Mouse (Mus musculus) stomach, embryonic 15.5 days (tissue): Measurements from ENCODE around the gene Gm48552. TPM values are rescaled to one million over a fixed set of nuclear protein-coding genes. Genes with fewer than 3 reads are reported as not detected.

Experiments used
- ATAC-seq: fragments of 200-750 bp; cut with Nextera tagmentation; 2 replicates; pipeline ENCODE4 v1.8.0; 2017; ENCODE audit warnings: low read depth, moderate number of reproducible peaks, moderate TSS enrichment; ENCODE audit not compliant: insufficient read depth, low FRiP score
- H3K27ac ChIP-seq: fragments of 300-500 bp; sonication (generic); 2 replicates; pipeline ENCODE4 v1.5.1; 2015; ENCODE audit warnings: mild to moderate bottlenecking, inconsistent platforms
- H3K27me3 ChIP-seq: fragments of 300-500 bp; sonication (generic); replicated peaks from 2 replicates; pipeline ENCODE4 v1.6.1; 2015; ENCODE audit warnings: inconsistent platforms
- H3K36me3 ChIP-seq: fragments of 300-500 bp; sonication (generic); 2 replicates; pipeline ENCODE4 v1.6.1; 2015; ENCODE audit warnings: inconsistent platforms
- H3K4me1 ChIP-seq: fragments of 300-500 bp; sonication (generic); 2 replicates; pipeline ENCODE4 v1.6.1; 2015; ENCODE audit warnings: inconsistent platforms
- H3K4me2 ChIP-seq: fragments of 300-500 bp; sonication (generic); 2 replicates; pipeline ENCODE4 v1.6.1; 2015; ENCODE audit warnings: mild to moderate bottlenecking, inconsistent platforms
- H3K4me3 ChIP-seq: fragments of 300-500 bp; sonication (generic); replicated peaks from 2 replicates; pipeline ENCODE4 v1.5.1; 2015; ENCODE audit warnings: inconsistent platforms
- H3K9ac ChIP-seq: fragments of 300-500 bp; sonication (generic); 2 replicates; pipeline ENCODE4 v1.6.1; 2015; ENCODE audit warnings: inconsistent platforms
- H3K9me3 ChIP-seq: fragments of 300-500 bp; sonication (generic); 2 replicates; pipeline ENCODE4 v1.6.1; 2016; ENCODE audit warnings: inconsistent platforms
- WGBS: fragments of 180-500 bp; shearing (Covaris S2); methylation state at CpG from one replicate; pipeline ENCODE4 v1.1.7; 2015; 5-methylcytosine and 5-hydroxymethylcytosine counted together
- polyA plus RNA-seq: library from polyadenylated mRNA; unstranded; fragments of >200 nt; fragmentation: Nextera tagmentation; extraction: Ambion mirVana; gene quantifications from 2 replicates; pipeline ENCODE4 v1.2.1, GENCODE M21; 2015

The Gm48552 gene
- polyA plus RNA-seq, 1 experiment from 2014 or later, result 1.4 TPM

- H3K9me3 ChIP-seq, result no peaks in the 10 kb centered on the region
- peaks cover 23% of the 10 kb centered on the region for H3K4me1 ChIP-seq
- 46% methylated on average over 14 of the region's 14 CpGs for whole genome bisulfite sequencing
- peak within 1 kb of the TSS; percentile 29; the same call in 1 of the 2 replicates for H3K9ac ChIP-seq
- H3K36me3 ChIP-seq, result 0 out of 2 replicates have a peak, but pooled peaks cover 7% of the 10 kb centered on the region
- no peaks in the 10 kb centered on the region for H3K27me3 ChIP-seq
- H3K27ac ChIP-seq, result peak within 1 kb of the TSS; percentile 76
- peak within 1 kb of the TSS; percentile 61 for H3K4me2 ChIP-seq
- peak; percentile 48 for ATAC-seq
- peak within 1 kb of the TSS; percentile 36 for H3K4me3 ChIP-seq
Measured at GRCm38 (mm10) chr10:81392781-81393185, 4.0 kb downstream of the Gm48552 start, which contains the start of gene Smim24. Smim24 (plus strand) TSS chr10:81393051.

- Histone ChIP-seq H3K27ac (peak overlapping the region; percentile 76; the same call in 1 of the 2 replicates), H3K4me1 (peaks cover 23% of the 10 kb centered on the region), H3K4me3 (peak overlapping the region; percentile 36), H3K27me3 (no peaks in the 10 kb centered on the region), H3K9ac (peak overlapping the region; percentile 29; the same call in 1 of the 2 replicates), H3K4me2 (peak overlapping the region; percentile 61), H3K36me3 (peaks cover under 1% of the 10 kb centered on the region; the same call in 1 of the 2 replicates), H3K9me3 (no peaks in the 10 kb centered on the region)
- no peak for ATAC-seq
- WGBS, result 3% methylated on average over 19 of the region's 19 CpGs
Measured at GRCm38 (mm10) chr10:81393456-81394063, 4.8 kb downstream of the Gm48552 start.

GRCm38 (mm10) chr10:81395127-81395526 lies 6.3 kb downstream of the Gm48552 start:
- no peak overlapping the region for H3K4me2 ChIP-seq
- no peak for ATAC-seq
- no peaks in the 10 kb centered on the region for H3K9me3 ChIP-seq
- H3K4me3 ChIP-seq, result no peak overlapping the region
- H3K9ac ChIP-seq, result no peak overlapping the region
- peaks cover 17% of the 10 kb centered on the region for H3K4me1 ChIP-seq
- H3K27me3 ChIP-seq, result no peaks in the 10 kb centered on the region
- H3K36me3 ChIP-seq, result peaks cover 4% of the 10 kb centered on the region; the same call in 1 of the 2 replicates
- WGBS, result 12% methylated on average over 5 of the region's 5 CpGs
- no peak overlapping the region for H3K27ac ChIP-seq

GRCm38 (mm10) chr10:81395865-81396264 lies 7.1 kb downstream of the Gm48552 start:
- no peaks in the 10 kb centered on the region for H3K27me3 ChIP-seq
- H3K27ac ChIP-seq, result 0 out of 2 replicates have a peak overlapping the region, but pooled peaks have one; percentile 4
- WGBS, result 89% methylated on average over 4 of the region's 4 CpGs
- peaks cover 16% of the 10 kb centered on the region for H3K4me1 ChIP-seq
- no peak overlapping the region for H3K4me3 ChIP-seq
- H3K9me3 ChIP-seq, result no peaks in the 10 kb centered on the region
- peaks cover 10% of the 10 kb centered on the region; the same call in 1 of the 2 replicates for H3K36me3 ChIP-seq
- no peak overlapping the region for H3K9ac ChIP-seq
- H3K4me2 ChIP-seq, result no peak overlapping the region
- no peak for ATAC-seq

- Histone ChIP-seq H3K4me2 (no peak overlapping the region), H3K27me3 (no peaks in the 10 kb centered on the region), H3K4me3 (no peak overlapping the region), H3K4me1 (peaks cover 23% of the 10 kb centered on the region), H3K9me3 (no peaks in the 10 kb centered on the region), H3K9ac (no peak overlapping the region), H3K36me3 (peaks cover 10% of the 10 kb centered on the region; the same call in 1 of the 2 replicates), H3K27ac (no peak overlapping the region)
- no peak for ATAC-seq
- WGBS, result 84% methylated on average over 5 of the region's 5 CpGs
Measured at GRCm38 (mm10) chr10:81396749-81397148, 7.9 kb downstream of the Gm48552 start.

GRCm38 (mm10) chr10:81399296-81399695 lies 10.5 kb downstream of the Gm48552 start:
- peaks cover 29% of the 10 kb centered on the region for H3K4me1 ChIP-seq
- no peak for ATAC-seq
- 77% methylated on average over 5 of the region's 5 CpGs for WGBS
- H3K4me2 ChIP-seq, result no peak overlapping the region
- no peaks in the 10 kb centered on the region for H3K27me3 ChIP-seq
- H3K9ac ChIP-seq, result no peak overlapping the region
- no peak overlapping the region for H3K27ac ChIP-seq
- no peaks in the 10 kb centered on the region for H3K9me3 ChIP-seq
- peaks cover 14% of the 10 kb centered on the region; the same call in 1 of the 2 replicates for H3K36me3 ChIP-seq
- no peak overlapping the region for H3K4me3 ChIP-seq

GRCm38 (mm10) chr10:81399798-81400308 lies 11.0 kb downstream of the Gm48552 start:
- H3K9ac ChIP-seq, result no peak overlapping the region
- WGBS, result 83% methylated on average over 18 of the region's 18 CpGs
- H3K4me3 ChIP-seq, result no peak overlapping the region
- H3K27me3 ChIP-seq, result no peaks in the 10 kb centered on the region
- ATAC-seq, result no peak
- H3K4me1 ChIP-seq, result peaks cover 29% of the 10 kb centered on the region
- H3K27ac ChIP-seq, result no peak overlapping the region
- H3K36me3 ChIP-seq, result peaks cover 19% of the 10 kb centered on the region; the same call in 1 of the 2 replicates
- no peaks in the 10 kb centered on the region for H3K9me3 ChIP-seq
- no peak overlapping the region for H3K4me2 ChIP-seq

- no peak overlapping the region for H3K4me3 ChIP-seq
- peaks cover 19% of the 10 kb centered on the region; the same call in 1 of the 2 replicates for H3K36me3 ChIP-seq
- no peak for ATAC-seq
- H3K4me1 ChIP-seq, result peaks cover 29% of the 10 kb centered on the region
- peak overlapping the region; percentile 89; the same call in 1 of the 2 replicates for H3K27ac ChIP-seq
- 65% methylated on average over 22 of the region's 22 CpGs for WGBS
- H3K9me3 ChIP-seq, result no peaks in the 10 kb centered on the region
- no peak overlapping the region for H3K9ac ChIP-seq
- no peaks in the 10 kb centered on the region for H3K27me3 ChIP-seq
- H3K4me2 ChIP-seq, result no peak overlapping the region
Measured at GRCm38 (mm10) chr10:81400371-81401204, 11.8 kb downstream of the Gm48552 start.

- H3K4me3 ChIP-seq, result no peak overlapping the region
- no peaks in the 10 kb centered on the region for H3K27me3 ChIP-seq
- H3K9me3 ChIP-seq, result no peaks in the 10 kb centered on the region
- peaks cover 29% of the 10 kb centered on the region for H3K4me1 ChIP-seq
- H3K27ac ChIP-seq, result peak overlapping the region; percentile 89
- WGBS, result 38% methylated on average over 10 of the region's 10 CpGs
- ATAC-seq, result no peak
- no peak overlapping the region for H3K4me2 ChIP-seq
- peaks cover 19% of the 10 kb centered on the region; the same call in 1 of the 2 replicates for H3K36me3 ChIP-seq
- no peak overlapping the region for H3K9ac ChIP-seq
Measured at GRCm38 (mm10) chr10:81401205-81401520, 12.4 kb downstream of the Gm48552 start.

GRCm38 (mm10) chr10:81401521-81402226 lies 12.9 kb downstream of the Gm48552 start:
- peak; percentile 75 for ATAC-seq
- H3K27me3 ChIP-seq, result no peaks in the 10 kb centered on the region
- 6% methylated on average over 17 of the region's 18 CpGs for WGBS
- peaks cover 29% of the 10 kb centered on the region for H3K4me1 ChIP-seq
- peak overlapping the region; percentile 89 for H3K27ac ChIP-seq
- peaks cover 19% of the 10 kb centered on the region; the same call in 1 of the 2 replicates for H3K36me3 ChIP-seq
- no peak overlapping the region for H3K9ac ChIP-seq
- H3K9me3 ChIP-seq, result no peaks in the 10 kb centered on the region
- peak overlapping the region; percentile 19; the same call in 1 of the 2 replicates for H3K4me3 ChIP-seq
- peak overlapping the region; percentile 46 for H3K4me2 ChIP-seq

GRCm38 (mm10) chr10:81402227-81402765 lies 13.5 kb downstream of the Gm48552 start:
- H3K36me3 ChIP-seq, result peaks cover 23% of the 10 kb centered on the region; the same call in 1 of the 2 replicates
- H3K4me3 ChIP-seq, result no peak overlapping the region; the same call in 1 of the 2 replicates
- H3K27ac ChIP-seq, result peak overlapping the region; percentile 89
- ATAC-seq, result no peak
- 20% methylated on average over 7 of the region's 7 CpGs for WGBS
- H3K4me1 ChIP-seq, result peaks cover 35% of the 10 kb centered on the region
- no peaks in the 10 kb centered on the region for H3K27me3 ChIP-seq
- H3K4me2 ChIP-seq, result peak overlapping the region; percentile 46; the same call in 1 of the 2 replicates
- H3K9ac ChIP-seq, result no peak overlapping the region
- no peaks in the 10 kb centered on the region for H3K9me3 ChIP-seq
